Mouse (Mus musculus) lung, postnatal 0 days (tissue): ENCODE results near the gene Lrrc72.

Source experiments
- CTCF ChIP-seq: IDR thresholded peaks from 2 replicates; pipeline ENCODE4 v1.5.1; 2016; ENCODE audit warnings: antibody characterized with exemption, mild to moderate bottlenecking
- EP300 ChIP-seq: IDR thresholded peaks from 2 replicates; pipeline ENCODE4 v1.6.1; 2016; ENCODE audit warnings: antibody characterized with exemption, mild to moderate bottlenecking, control low read depth

DNA sequence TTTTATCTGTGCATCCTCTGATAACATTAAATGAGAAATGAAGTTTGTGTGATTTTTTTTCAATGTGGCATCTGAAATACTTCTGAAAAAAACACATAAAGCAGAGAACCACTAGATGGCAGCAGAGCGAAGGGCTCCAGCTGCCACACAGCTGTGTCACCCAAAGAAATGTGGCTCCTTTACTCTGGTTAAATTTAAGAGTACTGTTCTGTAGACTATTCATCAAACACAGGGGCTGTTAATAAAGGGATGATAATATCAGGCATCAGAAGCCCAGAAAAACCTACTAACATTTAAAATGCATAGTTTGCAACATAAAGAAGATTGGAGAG, 38.1 kb downstream of the Lrrc72 start:
- TF ChIP-seq EP300 (no peak), CTCF (peak; percentile 87)
